Mouse (Mus musculus) thymus, postnatal 4 days (tissue): ENCODE measurements around the gene Sugt1.

Experiments
- DNase-seq: peaks from one replicate; pipeline ENCODE4 v3.0.0; 2021

The Sugt1 gene

DNA sequence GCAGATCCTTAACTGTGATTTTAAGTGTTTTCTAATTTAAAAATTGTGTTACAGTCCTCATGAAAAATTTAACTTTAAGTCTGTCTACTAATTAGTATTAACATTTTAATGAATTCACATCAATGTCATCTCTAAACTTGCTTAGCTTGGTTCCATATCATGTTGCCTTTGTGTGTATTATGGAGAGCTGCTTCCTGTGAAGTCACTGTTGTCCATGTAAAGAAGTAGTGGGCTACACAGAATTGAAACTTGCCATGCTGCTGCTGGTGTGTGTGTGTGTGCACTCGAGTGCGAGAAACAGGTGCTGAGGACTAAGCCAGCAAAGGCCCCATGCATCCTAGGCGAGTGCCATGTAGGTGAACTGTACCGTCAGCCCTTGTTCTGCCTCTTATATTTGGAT lies 19.9 kb downstream of the Sugt1 start:
- no peak for DNase-seq

DNA sequence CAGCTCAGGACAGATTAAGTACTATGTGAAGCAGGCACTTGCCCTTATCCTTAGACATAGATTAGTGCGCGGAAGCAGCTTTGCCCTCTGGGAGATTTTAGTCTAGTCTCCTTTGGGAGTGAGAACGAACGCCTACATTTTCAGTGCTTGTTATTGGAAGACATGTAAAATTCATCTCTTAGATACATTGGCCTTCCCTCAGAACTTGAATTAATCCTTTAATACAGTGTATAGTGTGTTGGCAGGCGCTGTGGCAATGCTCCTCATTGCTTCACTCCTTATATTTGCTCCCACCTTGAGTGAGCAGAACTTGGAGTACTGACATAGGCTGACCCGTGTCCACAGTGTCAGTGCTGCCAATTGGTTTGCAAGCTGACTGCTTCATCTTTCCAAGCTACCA lies 20.8 kb downstream of the Sugt1 start:
- no peak for DNase-seq

DNA sequence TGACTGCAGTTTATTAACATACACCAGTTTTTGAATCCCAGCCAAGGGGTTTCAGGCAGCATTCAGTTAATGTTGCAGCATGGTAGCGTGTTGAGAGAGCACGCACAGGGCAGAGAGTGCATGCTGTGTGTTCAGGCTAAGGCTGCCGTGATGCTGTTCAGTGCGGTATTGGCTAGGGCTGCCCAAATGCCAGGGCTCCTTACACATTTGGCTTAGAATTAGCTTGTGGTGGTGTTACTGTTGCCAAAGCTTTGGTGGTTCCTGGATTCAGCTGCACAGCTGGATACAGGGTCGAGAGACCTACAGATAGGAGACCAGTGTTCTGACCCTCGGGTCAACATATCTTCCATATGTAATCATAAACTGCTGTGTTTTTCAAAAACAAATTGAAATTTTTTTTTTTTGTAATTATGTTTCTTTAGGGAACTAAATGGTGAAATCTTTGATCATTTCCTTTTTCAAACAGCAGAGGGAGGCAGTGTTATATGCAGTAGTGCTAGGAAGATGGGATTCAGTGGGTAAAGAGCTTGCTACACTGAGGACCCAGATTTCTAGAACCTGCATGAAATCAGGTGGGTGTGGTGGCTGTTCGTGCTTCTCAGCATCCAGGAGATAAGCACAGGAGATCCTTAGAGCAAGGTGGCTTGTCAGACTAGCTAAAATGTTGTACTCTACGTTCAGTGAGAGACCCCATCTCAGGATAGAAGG lies 29.8 kb downstream of the Sugt1 start:
- no peak for DNase-seq

DNA sequence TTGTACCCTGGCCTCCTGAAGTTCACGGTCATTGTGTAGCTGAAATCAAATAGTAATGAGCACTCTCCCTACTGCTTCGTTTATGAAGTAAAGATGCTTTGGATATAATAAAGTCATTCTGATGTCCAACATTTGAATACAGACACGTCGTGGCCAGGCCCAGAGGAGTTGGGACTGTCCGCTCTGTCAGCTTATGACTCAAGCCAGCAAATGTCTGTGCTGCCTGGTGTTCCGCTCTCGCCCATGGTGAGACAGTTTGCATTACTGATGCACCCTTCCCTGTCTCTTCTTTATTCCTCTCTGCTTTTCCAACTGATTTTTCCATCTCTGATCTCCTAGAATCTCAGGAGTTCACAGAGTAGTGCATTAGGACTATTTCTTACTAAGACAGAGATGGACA lies 32.3 kb downstream of the Sugt1 start:
- no peak for DNase-seq

DNA sequence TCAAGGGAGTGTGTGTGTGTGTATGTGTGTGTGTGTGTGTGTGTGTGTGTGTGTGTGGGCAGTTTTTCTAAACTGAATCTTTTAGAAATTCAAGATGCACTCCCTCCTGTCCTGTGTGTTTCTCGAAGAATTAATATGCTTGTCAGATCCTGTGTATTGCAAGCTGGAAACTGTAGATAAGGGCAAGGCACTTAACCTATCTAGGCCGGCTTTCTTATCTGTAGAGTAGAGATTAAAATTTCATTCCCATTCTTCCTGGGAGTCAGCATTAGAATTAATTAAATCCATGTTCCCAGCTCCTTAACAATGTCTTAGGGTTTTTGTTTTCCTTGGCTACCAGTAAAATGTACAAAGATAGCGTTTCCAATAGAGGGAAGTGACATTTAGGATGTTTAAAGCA lies 33.7 kb downstream of the Sugt1 start:
- DNase-seq = no peak

DNA sequence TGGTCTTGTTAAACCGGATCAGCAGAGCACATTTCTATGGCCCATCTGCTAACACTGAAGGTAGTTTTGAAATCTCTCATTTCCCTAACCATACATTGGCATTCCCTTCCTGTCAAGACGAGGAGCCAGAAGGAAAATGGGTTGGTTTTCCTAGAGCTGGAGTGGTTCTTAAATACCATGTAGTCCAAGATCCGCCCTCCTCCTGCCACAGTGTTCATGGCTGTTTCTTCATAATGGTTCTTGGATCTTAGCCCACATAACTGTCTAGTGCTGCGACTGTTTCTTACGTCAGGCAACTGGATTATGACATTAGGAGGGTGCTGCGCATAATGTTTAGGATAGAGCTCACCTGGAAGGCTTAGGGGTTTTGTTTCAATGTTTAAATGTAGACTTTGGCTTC lies 44.8 kb downstream of the Sugt1 start:
- DNase-seq = no peak

DNA sequence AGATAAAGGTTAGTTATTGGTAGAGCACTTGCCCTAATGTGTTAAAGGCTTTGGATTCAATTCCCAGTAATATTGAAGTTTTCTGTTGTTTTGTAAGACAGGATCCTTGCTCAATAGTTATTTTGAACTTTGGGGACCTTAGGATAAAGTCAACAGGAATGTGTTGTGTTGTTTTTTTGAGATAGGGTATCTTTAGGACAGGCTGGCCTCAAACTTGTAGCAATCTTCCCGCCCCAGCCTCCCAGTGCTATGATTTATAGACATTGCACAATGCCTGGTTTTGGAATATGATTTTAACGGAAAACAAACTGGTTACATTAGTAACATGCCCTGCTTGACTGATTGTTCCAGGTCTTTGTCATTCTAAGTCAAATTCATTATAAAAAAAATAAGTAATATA lies 45.7 kb downstream of the Sugt1 start:
- DNase-seq = no peak

DNA sequence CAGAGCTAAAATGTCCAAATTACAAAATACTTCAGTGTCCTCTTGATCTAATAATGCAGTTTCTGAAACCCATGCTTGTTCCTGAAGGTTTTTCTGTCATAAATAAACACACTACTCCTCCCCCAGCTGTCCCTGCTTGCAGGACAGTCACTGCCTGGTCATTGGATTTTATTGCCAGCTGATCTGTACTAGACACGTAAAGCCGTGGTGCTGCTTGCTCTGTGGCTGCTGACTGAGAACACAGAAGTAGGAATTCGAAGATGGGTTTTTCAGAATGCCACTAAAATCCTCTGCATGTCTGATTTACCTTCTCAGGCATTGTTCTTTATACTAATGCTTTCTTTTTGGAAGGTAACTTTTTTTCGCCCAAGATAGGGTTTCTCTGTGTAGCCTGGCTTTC lies 49.3 kb downstream of the Sugt1 start:
- DNase-seq = no peak

DNA sequence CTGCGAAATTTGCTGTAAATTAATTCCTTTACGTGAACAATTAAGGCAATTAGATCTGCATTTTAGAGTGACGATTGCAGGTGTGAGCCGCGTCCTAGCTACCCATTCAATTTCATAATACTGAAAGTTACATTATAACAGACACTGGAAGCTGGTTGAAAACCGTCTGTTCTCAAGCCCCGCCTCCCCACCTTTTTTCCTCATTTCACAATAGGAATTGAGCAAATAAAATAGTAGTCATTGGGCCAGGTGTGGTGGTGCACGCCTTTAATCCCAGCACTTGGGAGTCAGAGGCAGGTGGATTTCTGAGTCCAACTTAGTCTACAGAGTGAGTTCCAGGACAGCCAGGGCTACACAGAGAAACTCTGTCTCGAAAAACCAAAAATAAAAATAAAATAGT lies 54.6 kb downstream of the Sugt1 start:
- no peak for DNase-seq

DNA sequence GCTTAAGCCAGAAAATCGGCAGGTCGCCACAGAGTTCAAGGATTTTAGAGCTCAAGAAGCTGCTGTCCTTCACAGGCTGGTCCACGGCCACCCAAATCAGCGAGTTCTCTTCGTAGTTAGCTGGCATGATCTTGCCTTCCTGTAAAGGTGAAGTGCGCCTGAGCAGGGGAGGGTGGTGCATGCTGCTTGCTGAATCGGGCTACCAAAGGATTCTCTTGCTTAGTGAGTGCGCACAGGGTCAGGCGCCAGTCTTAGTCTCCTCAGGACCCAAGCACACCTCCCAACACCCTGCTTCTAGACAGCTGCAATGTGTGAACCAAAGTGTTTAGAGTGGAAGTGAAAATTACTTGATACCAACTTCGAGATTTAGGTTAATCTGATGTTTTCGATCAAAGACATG lies 57.9 kb downstream of the Sugt1 start:
- DNase-seq = peak; percentile 15

DNA sequence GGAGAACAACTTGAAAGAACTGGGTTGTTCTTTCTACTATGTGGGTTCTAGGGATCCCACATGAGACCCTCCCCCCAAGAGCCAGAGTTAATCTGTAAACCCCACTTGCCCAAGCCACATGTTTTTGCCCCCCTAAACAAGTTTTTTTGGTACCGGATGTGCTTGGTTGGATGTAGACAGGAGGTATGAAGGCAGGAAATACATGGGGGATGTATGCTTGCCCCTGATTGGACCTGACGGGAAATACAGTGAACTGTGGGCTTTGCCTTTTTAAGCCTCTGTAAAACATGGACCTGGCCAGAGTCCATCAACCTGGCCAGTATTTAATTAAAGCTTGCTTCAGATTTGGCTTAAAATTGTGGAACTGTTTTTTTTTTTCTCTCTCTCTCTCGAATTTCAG lies 62.2 kb downstream of the Sugt1 start:
- DNase-seq = no peak

DNA sequence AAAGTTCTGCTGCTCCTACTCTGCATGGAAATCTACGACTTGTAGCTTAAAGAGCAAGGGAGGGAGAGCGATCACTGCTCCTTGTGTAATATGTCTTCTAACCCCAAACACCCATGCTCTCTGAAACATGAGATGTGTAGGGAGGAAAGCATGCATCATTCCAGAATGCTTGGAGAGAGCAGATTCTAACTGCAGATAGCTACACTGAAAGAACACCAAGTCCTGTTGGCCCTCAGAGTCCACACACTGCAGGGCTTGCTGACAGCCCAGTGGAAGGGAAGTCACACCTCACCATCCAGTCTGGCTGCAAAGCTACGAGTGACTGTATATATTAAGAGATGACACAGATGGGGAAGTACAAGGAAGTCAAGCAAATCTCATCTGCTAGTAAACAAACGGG lies 65.2 kb downstream of the Sugt1 start:
- no peak for DNase-seq

DNA sequence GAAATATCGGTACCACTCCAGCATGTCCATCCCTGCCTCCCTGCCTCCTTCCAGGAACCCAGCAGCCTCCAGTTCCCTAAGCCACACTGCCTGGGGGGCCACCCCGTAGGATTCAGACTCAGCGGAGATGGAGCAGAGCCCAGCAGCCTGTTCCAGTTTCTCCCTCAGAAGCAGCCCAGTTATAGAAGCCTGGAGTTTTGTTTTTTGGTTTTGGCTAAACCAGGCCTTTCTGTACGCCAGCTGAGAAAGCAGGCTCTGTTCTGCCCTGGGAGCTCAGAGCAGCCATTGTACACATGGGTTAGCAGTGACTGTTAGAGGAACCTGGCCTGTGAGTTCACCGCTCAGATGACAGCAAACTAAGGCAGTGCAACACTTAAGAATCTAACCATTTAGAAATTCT lies 70.8 kb downstream of the Sugt1 start:
- no peak for DNase-seq

DNA sequence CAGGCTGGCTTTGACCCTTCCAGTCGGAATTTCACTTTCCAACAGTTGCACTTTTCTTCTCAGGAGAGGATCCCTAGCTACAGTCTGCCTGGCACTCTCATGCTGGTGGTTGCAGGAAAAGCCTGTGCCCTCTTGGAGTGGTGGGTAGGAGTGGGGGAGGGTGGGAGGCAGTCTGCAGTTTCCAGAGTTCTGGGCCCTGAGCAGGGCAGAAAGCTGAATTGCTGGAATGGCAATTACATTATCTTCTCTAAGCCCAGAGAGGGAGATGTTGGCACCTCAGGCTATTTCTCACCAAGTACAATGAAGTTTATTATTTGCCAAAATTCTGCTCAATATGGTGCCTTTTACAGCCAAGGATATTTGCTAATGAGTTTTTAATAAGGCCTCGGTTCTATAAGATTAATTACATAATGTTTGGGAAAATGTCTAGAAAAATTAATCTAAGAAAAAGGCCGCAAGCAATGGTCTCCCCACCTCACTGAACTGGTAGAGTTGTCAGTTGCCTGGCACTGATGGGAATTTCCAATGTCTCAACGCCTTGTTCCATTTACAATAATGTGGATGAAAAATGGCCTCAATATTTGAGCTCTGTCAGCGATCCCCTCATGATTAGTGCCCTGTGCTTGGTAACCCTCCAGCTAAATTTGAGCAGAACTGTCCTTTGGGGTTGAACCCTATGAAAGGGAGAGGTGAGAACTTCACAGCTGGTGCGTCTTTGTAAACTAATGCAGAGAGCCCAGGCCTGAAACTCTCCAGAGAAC lies 71.4 kb downstream of the Sugt1 start:
- no peak for DNase-seq

DNA sequence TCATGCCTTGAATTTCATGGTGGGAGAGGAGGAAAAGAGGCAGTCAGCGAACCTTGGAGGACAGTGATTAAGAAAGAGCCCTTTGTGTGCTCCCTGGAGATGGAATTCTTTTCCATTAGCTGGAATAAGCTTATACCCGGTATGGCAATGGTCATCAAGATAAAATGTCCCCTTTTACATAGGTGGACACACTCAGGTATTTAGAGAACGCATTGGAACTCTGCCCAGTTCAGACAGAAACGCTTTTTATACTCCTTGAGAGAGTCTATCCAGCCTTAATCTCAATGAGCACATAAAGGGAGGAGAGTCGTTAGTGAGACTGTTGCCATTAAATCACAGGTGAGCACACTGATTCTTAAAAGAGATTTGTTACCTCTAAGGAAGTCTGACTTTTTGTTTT lies 73.0 kb downstream of the Sugt1 start:
- DNase-seq = no peak

DNA sequence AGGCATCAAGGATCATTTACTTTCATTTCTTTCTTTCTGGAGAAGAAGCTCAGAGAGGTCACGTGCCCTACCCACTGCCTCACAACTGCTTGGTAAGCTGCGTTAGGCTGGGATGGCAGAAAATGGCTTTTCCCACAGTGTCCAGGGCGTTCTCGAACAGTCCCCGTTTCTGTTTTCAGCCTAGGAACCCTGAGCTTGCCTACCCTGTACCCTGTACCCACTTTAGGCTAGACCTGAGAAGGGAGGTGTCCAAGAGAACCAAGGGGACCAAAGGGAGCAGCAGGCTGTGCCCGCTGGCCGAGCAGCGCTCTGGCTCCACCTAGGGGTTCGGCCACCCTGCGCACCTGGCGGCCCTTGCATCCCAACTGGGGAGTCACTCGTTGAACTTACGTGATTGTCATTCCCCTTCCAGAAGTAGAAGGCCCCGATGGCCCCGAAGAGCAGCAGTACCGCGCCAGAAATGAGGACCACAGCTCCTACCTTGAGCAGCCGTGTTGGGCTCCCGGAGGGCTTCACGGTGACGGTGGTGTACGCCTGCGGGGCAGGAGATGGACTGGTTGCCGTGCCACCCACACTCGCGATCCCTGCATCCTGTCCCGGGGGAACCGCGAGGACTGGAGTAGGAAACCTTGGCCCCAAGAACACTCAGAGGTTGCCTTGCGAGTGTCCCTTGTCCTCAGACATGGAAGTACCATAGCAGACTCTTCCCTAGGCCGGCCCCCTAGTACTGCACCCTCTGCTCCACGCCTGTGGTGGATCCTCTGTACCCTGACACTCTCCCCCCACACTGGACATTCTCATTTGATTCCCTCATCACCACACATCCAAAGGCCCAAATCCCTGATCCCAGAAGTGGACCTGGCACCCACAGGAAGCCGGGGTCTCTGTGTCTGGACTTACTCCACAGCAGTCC lies 73.8 kb downstream of the Sugt1 start:
- DNase-seq = peak; percentile 84

DNA sequence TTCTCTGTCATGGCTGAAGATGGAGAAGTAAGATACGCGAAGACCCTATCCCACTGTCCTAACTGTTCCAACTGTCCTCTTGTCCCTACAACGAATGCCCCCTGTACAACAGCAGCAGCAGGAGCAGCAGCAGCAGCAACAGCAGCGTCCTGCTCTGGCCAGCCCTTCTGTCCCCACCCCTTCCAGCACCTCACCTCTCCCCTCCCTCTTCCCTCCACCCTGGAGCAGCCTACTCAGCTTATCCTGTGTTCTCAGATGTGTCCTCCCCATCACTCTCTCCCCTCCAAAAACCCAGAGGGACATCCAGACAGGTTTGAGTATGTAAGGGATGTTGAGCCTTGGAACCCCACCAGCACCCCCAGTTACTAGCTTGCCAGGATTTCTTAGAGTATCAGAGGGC lies 74.5 kb downstream of the Sugt1 start, which contains the start of gene Cnmd:
Gene Cnmd, minus strand, starts transcription at position 170 of the 400 bp plus-strand sequence.
- no peak for DNase-seq

DNA sequence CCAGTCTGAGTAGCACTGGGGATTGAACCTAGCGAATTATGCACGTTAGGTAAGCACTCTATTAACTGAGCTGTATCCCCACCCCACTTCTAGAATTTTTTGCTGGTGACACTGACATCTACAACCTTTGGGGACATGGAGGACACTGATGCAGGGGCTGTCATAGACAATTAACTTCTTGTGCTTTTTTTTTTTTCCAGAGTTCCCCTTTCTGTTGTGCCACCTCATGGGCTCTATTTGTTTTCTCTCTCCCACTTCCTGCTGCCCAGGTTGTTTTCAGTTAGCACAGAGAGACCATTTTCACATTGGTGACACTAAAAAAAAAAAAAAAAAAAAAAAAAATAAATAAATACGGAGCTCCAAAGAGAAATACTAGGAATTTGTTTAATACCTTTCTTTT lies 83.5 kb downstream of the Sugt1 start:
- DNase-seq = no peak

DNA sequence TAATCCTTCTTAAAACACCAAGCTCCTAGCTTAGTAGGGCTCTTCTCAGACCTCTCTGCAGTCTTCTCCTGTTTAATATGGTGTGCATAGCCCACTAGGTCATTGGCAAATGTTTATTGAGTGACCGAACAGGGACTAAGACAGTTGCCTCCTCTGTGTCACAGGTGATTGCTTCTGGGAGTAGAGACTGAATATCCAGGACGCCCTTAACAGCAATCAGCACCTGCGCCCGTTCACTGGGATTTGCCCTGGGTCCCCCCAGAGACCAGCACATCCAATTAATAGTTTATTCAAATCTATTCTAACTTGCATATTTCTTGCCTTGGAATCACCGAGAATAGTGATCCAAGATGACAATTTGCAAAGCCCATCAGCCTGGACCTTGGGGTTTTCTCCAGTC lies 85.1 kb downstream of the Sugt1 start:
- no peak for DNase-seq

DNA sequence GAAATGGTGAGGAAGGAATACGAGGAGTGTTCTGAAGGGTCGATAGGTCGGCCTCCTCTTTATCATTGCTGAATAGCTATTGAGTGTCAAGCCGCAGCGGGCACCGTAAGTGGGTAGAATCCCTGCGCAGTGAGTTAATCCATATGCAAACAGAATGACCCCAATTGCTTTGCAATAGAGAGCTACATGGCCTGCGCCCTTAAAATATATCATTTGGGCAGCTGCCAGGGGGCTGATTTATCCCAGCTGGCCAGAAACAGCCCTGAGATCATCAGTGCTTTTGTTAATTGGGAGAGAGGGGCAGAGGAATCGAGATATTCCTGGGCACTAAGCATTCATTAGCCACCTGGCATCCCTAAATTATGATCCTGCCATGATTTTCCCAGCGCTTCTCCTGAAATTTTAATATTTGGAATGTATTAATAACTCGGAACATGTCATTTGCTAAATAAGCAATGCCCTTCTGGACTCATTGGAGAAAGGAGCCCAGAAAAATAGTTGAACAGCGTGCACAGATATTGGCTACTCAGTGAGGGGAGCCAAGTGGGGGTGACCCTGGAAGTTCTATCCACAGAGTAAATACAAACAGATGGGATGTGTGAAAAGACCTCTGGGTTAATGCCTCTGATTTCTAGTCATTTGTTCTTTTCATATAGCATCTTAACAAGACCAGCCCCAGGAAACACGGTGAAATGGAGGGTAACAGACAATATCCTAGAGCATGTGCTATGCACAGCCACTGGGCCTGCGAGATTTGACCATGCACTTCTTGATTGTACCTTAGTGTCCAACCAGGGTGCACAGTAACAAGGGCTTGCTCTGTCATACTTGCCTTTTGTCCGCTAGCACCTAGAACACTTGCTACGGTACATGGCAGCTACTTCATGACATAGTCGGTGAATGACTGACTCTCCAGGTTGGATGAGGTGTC lies 85.9 kb downstream of the Sugt1 start:
- DNase-seq = no peak

DNA sequence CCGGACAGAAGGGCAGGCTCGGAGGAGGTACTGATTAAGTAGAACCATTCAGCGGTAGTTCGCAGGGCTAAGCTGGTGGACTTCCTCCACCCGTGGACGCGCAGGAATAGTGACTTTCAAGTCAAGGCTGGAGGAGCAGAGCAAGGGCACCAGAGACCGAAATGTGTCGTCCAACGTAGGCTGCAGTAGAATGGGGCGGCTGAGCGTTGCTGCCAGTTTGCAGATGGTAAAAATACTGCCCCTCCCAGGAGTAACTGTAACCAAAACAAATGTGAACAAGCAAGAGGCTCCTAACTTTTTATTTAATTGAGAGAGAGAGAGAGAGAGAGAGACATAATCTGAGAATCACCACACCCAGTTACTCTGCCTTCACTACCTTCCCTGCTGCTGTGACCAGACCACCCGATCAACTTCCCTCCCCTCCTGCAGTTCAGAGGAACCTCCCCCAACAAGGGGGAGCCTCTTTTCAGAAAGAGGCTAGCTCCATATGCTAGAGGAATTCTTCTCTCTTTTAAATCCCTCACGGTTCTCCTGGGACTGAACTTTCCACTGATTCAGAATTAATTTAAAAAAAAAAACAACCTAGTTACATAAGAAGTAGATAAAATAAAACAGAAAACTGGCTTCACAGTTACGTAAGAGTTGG lies 89.7 kb downstream of the Sugt1 start:
- no peak for DNase-seq
